ENCODE assay signal across 22 mouse cellular contexts in the genomic region with DNA sequence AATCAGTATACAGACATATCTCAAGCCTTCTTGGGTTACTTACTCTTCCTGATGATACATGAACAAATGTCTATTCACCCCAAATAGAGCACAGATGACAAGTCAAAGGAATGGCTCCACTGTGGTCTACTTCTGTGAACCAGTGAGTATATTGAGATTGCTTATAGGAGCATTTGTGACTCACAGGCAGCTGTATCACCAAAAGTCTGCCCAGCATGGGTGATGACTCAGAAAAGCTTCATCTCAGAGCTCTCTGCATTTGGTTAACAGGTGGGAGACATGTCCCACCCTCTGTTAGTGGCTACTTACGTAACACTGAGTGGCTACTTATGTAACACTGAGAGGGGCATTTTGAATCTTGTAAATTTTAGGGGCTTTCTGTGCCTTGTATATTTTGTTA.
DNase-seq lines count a peak whose midpoint lies in the region; ATAC-seq and TF ChIP-seq lines count a peak whose summit lies in the region.
"Had no signal": no experiment of that assay in that cellular context is flagged by ENCODE, and none has a peak within 500 bp of the region (broad histone marks: within the 10 kb centered on the region; RNA-seq: fewer than 3 reads in every experiment).

No protein-coding gene starts in this region.

- peak; percentile 23 to 53 for DNase-seq in frontal cortex, adult 2 months (ENCODE audit: extremely low spot score in 1 of 2, low spot score in 1 of 2)
- DNase-seq in frontal cortex, postnatal 10 days (ENCODE audit: low spot score in 2 of 2): no peak
- DNase-seq in right cerebral cortex, adult 18-20 months: peak; percentile 51
- DNase-seq in right cerebral cortex, postnatal 14 days: no peak
- DNase-seq in brain, adult 2 months (ENCODE audit: low read depth, low spot score): peak; percentile 82
- no peak for DNase-seq in stomach, postnatal 0 days (ENCODE audit: low spot score)
- DNase-seq: adrenal gland, adult 8-10 months; adrenal gland, postnatal 25 days; B cell, adult 2 months; cerebellum, adult 18-20 months; cerebellum, adult 9-10 months; cerebellum, postnatal 14 days; gastrocnemius, adult 2 months; gastrocnemius, postnatal 14 days had no signal

- TF ChIP-seq CTCF in stomach, postnatal 0 days (IDR thresholded peaks at IDR 0.05; ENCODE audit: low read depth): no peak

- H3K9ac ChIP-seq in stomach, postnatal 0 days (ENCODE audit: low read length): no peak overlapping the region
- H3K9ac ChIP-seq: forebrain, embryonic 13.5 days; hindbrain, embryonic 12.5 days; hindbrain, embryonic 15.5 days had no signal

- 96% methylated on average over 1 of the region's 1 CpGs for WGBS in stomach, postnatal 0 days

- H3K36me3 ChIP-seq in stomach, postnatal 0 days (ENCODE audit: control insufficient read depth, insufficient read depth, low read length): no peaks in the 10 kb centered on the region
- H3K36me3 ChIP-seq: forebrain, embryonic 10.5 days; G1E; hindbrain, embryonic 12.5 days; hindbrain, embryonic 15.5 days had no signal

- H3K4me3 ChIP-seq in stomach, postnatal 0 days (ENCODE audit: low read depth, low read length): no peak overlapping the region
- H3K4me3 ChIP-seq: forebrain, embryonic 10.5 days; forebrain, embryonic 13.5 days; gastrocnemius, adult 2 months; hindbrain, embryonic 12.5 days; hindbrain, embryonic 15.5 days had no signal

- H3K27me3 ChIP-seq in stomach, postnatal 0 days (ENCODE audit: control insufficient read depth, insufficient read depth, low read length): no peaks in the 10 kb centered on the region
- H3K27me3 ChIP-seq: CH12.LX; forebrain, embryonic 13.5 days; hindbrain, embryonic 12.5 days; hindbrain, embryonic 15.5 days had no signal

- H3K4me1 ChIP-seq in stomach, postnatal 0 days (replicated peaks; ENCODE audit: control insufficient read depth, insufficient read depth): no peaks in the 10 kb centered on the region
- H3K4me1 ChIP-seq: forebrain, embryonic 10.5 days; forebrain, embryonic 13.5 days; hindbrain, embryonic 12.5 days; hindbrain, embryonic 15.5 days had no signal

- ATAC-seq in stomach, postnatal 0 days (ENCODE audit: low FRiP score, low TSS enrichment): no peak
- ATAC-seq: forebrain, embryonic 13.5 days; forebrain, embryonic 16.5 days had no signal

- TF ChIP-seq EP300 in stomach, postnatal 0 days (optimal IDR thresholded peaks at IDR 0.05): no peak

- no peak overlapping the region for H3K27ac ChIP-seq in stomach, postnatal 0 days (replicated peaks)
- H3K27ac ChIP-seq: forebrain, embryonic 10.5 days; forebrain, embryonic 13.5 days; gastrocnemius, adult 2 months; hindbrain, embryonic 12.5 days; hindbrain, embryonic 15.5 days had no signal

- H3K4me2 ChIP-seq in stomach, postnatal 0 days (replicated peaks; ENCODE audit: low read depth): no peak overlapping the region
- H3K4me2 ChIP-seq: forebrain, embryonic 13.5 days; heart, embryonic 11.5 days; hindbrain, embryonic 12.5 days; hindbrain, embryonic 15.5 days had no signal

- no peaks in the 10 kb centered on the region for H3K9me3 ChIP-seq in stomach, postnatal 0 days (ENCODE audit: control insufficient read depth, low read length)
- H3K9me3 ChIP-seq: forebrain, embryonic 10.5 days; forebrain, embryonic 13.5 days; hindbrain, embryonic 12.5 days; hindbrain, embryonic 15.5 days had no signal

Comparison
In these comparisons a context has a peak if more than half of its experiments do, and no peak if none do; other contexts are left out.
1. DNase-seq: peak in frontal cortex, adult 2 months (2 of 2), right cerebral cortex, adult 18-20 months (single experiment) and brain, adult 2 months (single experiment); none in frontal cortex, postnatal 10 days (0 of 2), right cerebral cortex, postnatal 14 days (single experiment) and stomach, postnatal 0 days (single experiment).